Mouse (Mus musculus) hindbrain, embryonic 10.5 days (tissue): Measurements from ENCODE around the gene Ppm1n. TPM values are rescaled to one million over a fixed set of nuclear protein-coding genes. Genes with fewer than 3 reads are reported as not detected.

Source experiments
- DNase-seq: peaks from one replicate; pipeline ENCODE4 v3.0.0-alpha.2; 2017; ENCODE audit warnings: low spot score
- H3K27ac ChIP-seq: fragments of 300-500 bp; sonication (generic); 2 replicates; pipeline ENCODE4 v1.5.1; 2016; ENCODE audit warnings: mild to moderate bottlenecking, moderate library complexity
- H3K27me3 ChIP-seq: fragments of 300-500 bp; sonication (generic); 2 replicates; pipeline ENCODE4 v1.6.1; 2016; ENCODE audit warnings: mild to moderate bottlenecking; ENCODE audit not compliant: poor library complexity, insufficient read depth, severe bottlenecking
- H3K36me3 ChIP-seq: fragments of 300-500 bp; sonication (generic); 2 replicates; pipeline ENCODE4 v1.6.1; 2016; ENCODE audit warnings: mild to moderate bottlenecking, moderate library complexity
- H3K4me1 ChIP-seq: fragments of 300-500 bp; sonication (generic); replicated peaks from 2 replicates; pipeline ENCODE4 v1.6.1; 2016; ENCODE audit warnings: mild to moderate bottlenecking
- H3K4me3 ChIP-seq: fragments of 300-500 bp; sonication (generic); 2 replicates; pipeline ENCODE4 v1.5.1; 2016; ENCODE audit warnings: mild to moderate bottlenecking, moderate library complexity
- H3K9me3 ChIP-seq: fragments of 300-500 bp; sonication (generic); 2 replicates; pipeline ENCODE4 v1.6.1; 2016; ENCODE audit warnings: mild to moderate bottlenecking, moderate library complexity
- WGBS: fragments of 180-500 bp; shearing (Covaris S2); methylation state at CpG from one replicate; pipeline ENCODE4 v1.1.7; 2016; 5-methylcytosine and 5-hydroxymethylcytosine counted together
- polyA plus RNA-seq: library from polyadenylated mRNA; unstranded; fragments of >200 nt; fragmentation: Nextera tagmentation; extraction: Ambion mirVana; gene quantifications from 2 replicates; pipeline ENCODE4 v1.2.1, GENCODE M21; 2016

Gene Ppm1n
- polyA plus RNA-seq, 1 experiment from 2014 or later, result 0.30 TPM

GRCm38 (mm10) chr7:19318201-19318600, 38.3 kb upstream of the Ppm1n start:
- no peak for DNase-seq
- Histone ChIP-seq H3K36me3 (no peaks in the 10 kb centered on the region), H3K4me3 (no peak overlapping the region), H3K27me3 (peaks cover 65% of the 10 kb centered on the region), H3K27ac (no peak overlapping the region), H3K4me1 (peaks cover 34% of the 10 kb centered on the region), H3K9me3 (no peaks in the 10 kb centered on the region)
- 75% methylated on average over 2 of the region's 2 CpGs for WGBS

GRCm38 (mm10) chr7:19316451-19317161, 36.7 kb upstream of the Ppm1n start:
- WGBS, result 48% methylated on average over 14 of the region's 14 CpGs
- DNase-seq, result peak; percentile 24
- peak overlapping the region; percentile 65 for H3K27ac ChIP-seq

GRCm38 (mm10) chr7:19314033-19314432, 34.2 kb upstream of the Ppm1n start:
- no peak overlapping the region for H3K4me3 ChIP-seq
- 52% methylated on average over 5 of the region's 5 CpGs for WGBS
- H3K36me3 ChIP-seq, result no peaks in the 10 kb centered on the region
- H3K27ac ChIP-seq, result no peak overlapping the region
- peaks cover 69% of the 10 kb centered on the region for H3K27me3 ChIP-seq
- DNase-seq, result no peak
- H3K4me1 ChIP-seq, result peaks cover 27% of the 10 kb centered on the region
- H3K9me3 ChIP-seq, result no peaks in the 10 kb centered on the region

More at GRCm38 (mm10) chr7:19316451-19317161, 36.7 kb upstream of the Ppm1n start:
- peaks cover 31% of the 10 kb centered on the region for H3K4me1 ChIP-seq
- H3K4me3 ChIP-seq, result peak overlapping the region; percentile 1; the same call in 1 of the 2 replicates
- H3K9me3 ChIP-seq, result no peaks in the 10 kb centered on the region
- no peaks in the 10 kb centered on the region for H3K36me3 ChIP-seq
- peaks cover 70% of the 10 kb centered on the region for H3K27me3 ChIP-seq

- Histone ChIP-seq H3K4me1 (peaks cover 44% of the 10 kb centered on the region), H3K4me3 (no peak overlapping the region), H3K36me3 (no peaks in the 10 kb centered on the region), H3K9me3 (no peaks in the 10 kb centered on the region), H3K27me3 (peaks cover 59% of the 10 kb centered on the region), H3K27ac (no peak overlapping the region)
- WGBS, result 36% methylated on average over 4 of the region's 4 CpGs
- no peak for DNase-seq
Measured at GRCm38 (mm10) chr7:19311991-19312390, 32.1 kb upstream of the Ppm1n start.

- DNase-seq, result peak; percentile 95
- Histone ChIP-seq H3K4me3 (peak within 1 kb of the TSS; percentile 84), H3K36me3 (no peaks in the 10 kb centered on the region), H3K9me3 (no peaks in the 10 kb centered on the region), H3K27ac (peak within 1 kb of the TSS; percentile 70), H3K4me1 (peaks cover 37% of the 10 kb centered on the region), H3K27me3 (peaks cover 63% of the 10 kb centered on the region)
- WGBS, result under 1% methylated on average over 49 of the region's 49 CpGs
Measured at GRCm38 (mm10) chr7:19309884-19310641, 30.2 kb upstream of the Ppm1n start, which contains the start of gene Fosb. Gene Fosb (minus strand): TSS chr7:19310051.

- no peaks in the 10 kb centered on the region for H3K36me3 ChIP-seq
- H3K9me3 ChIP-seq, result no peaks in the 10 kb centered on the region
- DNase-seq, result peak; percentile 27
- peaks cover 43% of the 10 kb centered on the region for H3K4me1 ChIP-seq
- no peak overlapping the region for H3K27ac ChIP-seq
- peaks cover 63% of the 10 kb centered on the region for H3K27me3 ChIP-seq
- H3K4me3 ChIP-seq, result peak overlapping the region; percentile 84
- WGBS, result 2% methylated on average over 48 of the region's 48 CpGs
Measured at GRCm38 (mm10) chr7:19309278-19309883, 29.5 kb upstream of the Ppm1n start.

- WGBS, result under 1% methylated on average over 58 of the region's 58 CpGs
- Histone ChIP-seq H3K27me3 (peaks cover 63% of the 10 kb centered on the region), H3K4me3 (peak overlapping the region; percentile 84), H3K36me3 (no peaks in the 10 kb centered on the region), H3K9me3 (no peaks in the 10 kb centered on the region), H3K4me1 (peaks cover 51% of the 10 kb centered on the region), H3K27ac (peak overlapping the region; percentile 68)
- DNase-seq, result peak; percentile 98
Measured at GRCm38 (mm10) chr7:19308454-19309277, 28.8 kb upstream of the Ppm1n start.

- peak overlapping the region; percentile 84 for H3K4me3 ChIP-seq
- H3K4me1 ChIP-seq, result peaks cover 54% of the 10 kb centered on the region
- peaks cover 64% of the 10 kb centered on the region for H3K27me3 ChIP-seq
- no peaks in the 10 kb centered on the region for H3K36me3 ChIP-seq
- H3K27ac ChIP-seq, result peak overlapping the region; percentile 68
- no peaks in the 10 kb centered on the region for H3K9me3 ChIP-seq
- peak; percentile 63 for DNase-seq
- 3% methylated on average over 18 of the region's 18 CpGs for WGBS
Measured at GRCm38 (mm10) chr7:19307739-19308453, 28.0 kb upstream of the Ppm1n start.

- Histone ChIP-seq H3K27me3 (peaks cover 69% of the 10 kb centered on the region), H3K9me3 (no peaks in the 10 kb centered on the region), H3K4me3 (peak overlapping the region; percentile 84), H3K36me3 (no peaks in the 10 kb centered on the region), H3K27ac (no peak overlapping the region), H3K4me1 (peaks cover 57% of the 10 kb centered on the region)
- no peak for DNase-seq
- 67% methylated on average over 25 of the region's 25 CpGs for WGBS
Measured at GRCm38 (mm10) chr7:19306819-19307738, 27.2 kb upstream of the Ppm1n start.

GRCm38 (mm10) chr7:19305796-19306765, 26.2 kb upstream of the Ppm1n start:
- H3K27ac ChIP-seq, result no peak overlapping the region
- no peak for DNase-seq
- peaks cover 66% of the 10 kb centered on the region for H3K4me1 ChIP-seq
- H3K36me3 ChIP-seq, result no peaks in the 10 kb centered on the region
- H3K9me3 ChIP-seq, result no peaks in the 10 kb centered on the region
- no peak overlapping the region for H3K4me3 ChIP-seq
- 49% methylated on average over 16 of the region's 16 CpGs for WGBS
- H3K27me3 ChIP-seq, result peaks cover 73% of the 10 kb centered on the region
